Mouse (Mus musculus) limb, embryonic 13.5 days (tissue): Measurements from ENCODE around the gene Etl4. TPM values are rescaled to one million over a fixed set of nuclear protein-coding genes. Genes with fewer than 3 reads are reported as not detected.
A peak's percentile ranks its signal among the peaks of the same experiment; 100 is the strongest.

ENCODE experiments used
- ATAC-seq: fragments of 200-750 bp; cut with Nextera tagmentation; 2 replicates; pipeline ENCODE4 v1.8.0; 2017; ENCODE audit warnings: low read depth, moderate number of reproducible peaks, moderate TSS enrichment; ENCODE audit not compliant: low FRiP score
- H3K27ac ChIP-seq: fragments of 300-500 bp; sonication (generic); 2 replicates; pipeline ENCODE4 v1.5.1; 2015; ENCODE audit warnings: inconsistent platforms, mild to moderate bottlenecking, moderate library complexity
- H3K27me3 ChIP-seq: fragments of 300-500 bp; sonication (generic); 2 replicates; pipeline ENCODE4 v1.6.1; 2015; ENCODE audit warnings: mild to moderate bottlenecking, inconsistent platforms
- H3K36me3 ChIP-seq: fragments of 300-500 bp; sonication (generic); 2 replicates; pipeline ENCODE4 v1.6.1; 2015; ENCODE audit warnings: inconsistent platforms, mild to moderate bottlenecking, moderate library complexity
- H3K4me1 ChIP-seq: fragments of 300-500 bp; sonication (generic); 2 replicates; pipeline ENCODE4 v1.6.1; 2015; ENCODE audit warnings: inconsistent platforms
- H3K4me2 ChIP-seq: fragments of 300-500 bp; sonication (generic); replicated peaks from 2 replicates; pipeline ENCODE4 v1.6.1; 2015; ENCODE audit warnings: inconsistent platforms, mild to moderate bottlenecking, moderate library complexity
- H3K4me3 ChIP-seq: fragments of 300-500 bp; sonication (generic); 2 replicates; pipeline ENCODE4 v1.5.1; 2015; ENCODE audit warnings: moderate library complexity, mild to moderate bottlenecking, inconsistent platforms
- H3K9ac ChIP-seq: fragments of 300-500 bp; sonication (generic); 2 replicates; pipeline ENCODE4 v1.6.1; 2015; ENCODE audit warnings: mild to moderate bottlenecking, inconsistent platforms
- H3K9me3 ChIP-seq: fragments of 300-500 bp; sonication (generic); 2 replicates; pipeline ENCODE4 v1.6.1; 2016; ENCODE audit warnings: inconsistent platforms
- WGBS: fragments of 180-500 bp; shearing (Covaris S2); methylation state at CpG from one replicate; pipeline ENCODE4 v1.1.7; 2015; 5-methylcytosine and 5-hydroxymethylcytosine counted together
- polyA plus RNA-seq: library from polyadenylated mRNA; unstranded; fragments of >200 nt; fragmentation: Nextera tagmentation; extraction: Ambion mirVana; gene quantifications from 2 replicates; pipeline ENCODE4 v1.2.1, GENCODE M21; 2015

Etl4 gene
- polyA plus RNA-seq, 1 experiment from 2014 or later: 25.6 TPM

DNA sequence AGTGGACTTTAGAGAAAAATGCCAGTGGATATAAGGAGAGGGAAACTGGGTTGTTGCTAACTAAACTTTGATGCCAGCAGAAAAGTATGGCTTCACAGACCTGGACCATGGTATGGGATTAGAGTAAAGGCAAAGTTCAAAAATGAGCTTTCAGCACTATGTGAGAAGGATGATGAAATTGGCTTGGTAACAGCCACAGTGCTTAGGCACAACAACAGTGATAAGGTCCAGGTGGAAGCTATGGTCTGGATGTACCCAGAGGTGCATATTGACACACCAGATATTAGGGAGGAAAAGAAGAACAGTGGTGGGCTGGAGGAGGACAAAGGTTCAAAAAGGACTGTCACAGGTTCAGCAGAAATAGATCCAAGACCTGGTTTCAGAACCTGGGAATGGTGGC lies 631.7 kb downstream of the Etl4 start:
- no peak for ATAC-seq
- H3K4me2 ChIP-seq: no peak overlapping the region

DNA sequence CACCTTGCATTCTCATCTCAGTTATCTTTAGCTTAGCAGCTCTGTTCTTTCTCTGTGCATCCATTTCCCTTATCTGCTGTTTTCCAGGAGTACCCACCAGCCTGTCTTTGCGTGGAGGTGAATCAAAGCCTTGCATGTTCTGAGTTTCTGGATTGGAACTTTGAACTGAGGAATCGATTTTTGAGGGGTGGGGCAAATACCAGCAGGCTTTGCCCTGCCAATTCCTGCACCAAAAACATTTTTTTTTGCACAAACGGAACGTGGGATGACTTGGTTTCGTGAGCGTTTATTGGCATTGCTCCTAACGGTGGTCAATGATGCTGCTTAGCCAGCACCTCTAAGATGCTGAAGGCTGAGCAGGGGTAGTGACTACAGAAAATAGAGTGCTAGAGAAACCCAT lies 632.7 kb downstream of the Etl4 start:
- H3K4me2 ChIP-seq: no peak overlapping the region
- no peaks in the 10 kb centered on the region for H3K27me3 ChIP-seq
- H3K27ac ChIP-seq: no peak overlapping the region
- 88% methylated on average over 7 of the region's 7 CpGs for WGBS
- no peak overlapping the region for H3K4me3 ChIP-seq
- ATAC-seq: no peak
- no peak overlapping the region for H3K9ac ChIP-seq
- peaks cover 13% of the 10 kb centered on the region for H3K4me1 ChIP-seq
- H3K36me3 ChIP-seq: no peaks in the 10 kb centered on the region; the same call in 1 of the 2 replicates
- no peaks in the 10 kb centered on the region for H3K9me3 ChIP-seq

More for the DNA sequence above, 631.7 kb downstream of the Etl4 start:
- H3K27ac ChIP-seq: no peak overlapping the region
- H3K27me3 ChIP-seq: no peaks in the 10 kb centered on the region
- no peaks in the 10 kb centered on the region for H3K9me3 ChIP-seq
- H3K4me3 ChIP-seq: no peak overlapping the region
- peaks cover 3% of the 10 kb centered on the region for H3K4me1 ChIP-seq
- H3K9ac ChIP-seq: no peak overlapping the region
- H3K36me3 ChIP-seq: no peaks in the 10 kb centered on the region; the same call in 1 of the 2 replicates

DNA sequence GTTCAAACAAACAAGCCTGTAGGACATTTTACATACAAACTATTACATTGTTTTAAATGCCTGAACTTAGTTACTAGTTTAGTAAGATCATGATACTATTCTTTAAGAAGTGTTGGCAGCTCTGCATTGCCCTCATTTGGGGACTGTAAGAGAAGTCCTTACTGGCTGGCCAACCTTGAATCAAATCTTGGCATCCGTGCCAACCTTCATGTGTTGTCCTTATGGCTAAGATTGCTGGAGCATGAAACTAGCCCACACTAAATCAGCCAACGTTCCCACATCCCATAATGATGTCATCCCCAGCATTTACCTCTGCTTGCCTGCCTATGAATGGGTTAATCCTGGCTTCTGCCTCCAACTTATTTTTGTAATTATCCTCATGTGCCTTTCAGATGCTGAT lies 636.0 kb downstream of the Etl4 start:
- Histone ChIP-seq H3K4me3 (no peak overlapping the region), H3K9me3 (no peaks in the 10 kb centered on the region), H3K4me1 (peaks cover 20% of the 10 kb centered on the region), H3K36me3 (no peaks in the 10 kb centered on the region), H3K4me2 (no peak overlapping the region), H3K27ac (no peak overlapping the region), H3K9ac (no peak overlapping the region), H3K27me3 (no peaks in the 10 kb centered on the region)
- no peak for ATAC-seq
- WGBS: 63% methylated on average over 2 of the region's 2 CpGs

DNA sequence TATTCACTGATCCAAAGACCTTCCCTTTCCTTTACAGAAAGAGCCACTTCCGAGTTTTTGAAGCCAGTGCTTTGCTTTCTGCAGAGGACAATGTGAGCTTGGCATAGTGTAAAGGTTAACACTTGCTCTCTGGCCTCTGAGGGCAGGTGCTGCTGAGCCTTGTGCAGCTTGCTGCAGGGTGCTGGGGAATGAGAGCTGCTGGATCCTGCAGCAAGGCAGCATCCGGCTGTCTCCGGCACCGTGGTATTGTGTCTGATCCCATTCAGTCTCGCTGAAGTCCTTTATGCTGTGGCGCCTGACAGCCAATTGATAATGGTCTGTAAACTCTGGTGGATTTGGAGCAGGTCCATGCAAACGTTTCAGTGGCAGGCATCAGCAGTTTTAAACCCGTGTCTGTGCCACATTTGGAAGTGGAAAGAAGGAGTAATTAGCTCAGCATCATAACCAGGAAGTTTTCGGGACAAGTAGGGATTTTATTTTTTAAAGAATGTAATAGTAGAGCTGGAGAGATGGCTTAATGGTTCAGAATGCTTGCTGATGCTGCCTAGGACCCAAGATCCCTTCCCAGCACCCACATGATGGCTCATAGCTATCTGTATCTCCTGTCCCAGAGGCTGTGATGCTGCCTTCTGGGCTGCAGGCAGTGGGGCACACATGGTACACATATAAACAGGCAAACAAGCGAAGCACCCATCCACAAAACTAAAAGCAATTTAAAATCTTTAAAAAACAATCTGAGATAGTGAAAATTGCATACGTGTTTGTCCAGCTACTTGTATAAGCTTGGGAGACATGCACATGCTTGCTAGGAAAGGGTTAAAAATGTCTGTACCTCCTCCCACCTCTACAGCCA lies 637.1 kb downstream of the Etl4 start:
- ATAC-seq: no peak
- peak overlapping the region; percentile 24; the same call in 1 of the 2 replicates for H3K4me3 ChIP-seq
- peak overlapping the region; percentile 60 for H3K4me2 ChIP-seq
- no peaks in the 10 kb centered on the region for H3K9me3 ChIP-seq
- no peaks in the 10 kb centered on the region for H3K36me3 ChIP-seq
- H3K27me3 ChIP-seq: no peaks in the 10 kb centered on the region
- 10% methylated on average over 11 of the region's 11 CpGs for WGBS
- peaks cover 20% of the 10 kb centered on the region for H3K4me1 ChIP-seq
- H3K9ac ChIP-seq: no peak overlapping the region
- H3K27ac ChIP-seq: no peak overlapping the region

DNA sequence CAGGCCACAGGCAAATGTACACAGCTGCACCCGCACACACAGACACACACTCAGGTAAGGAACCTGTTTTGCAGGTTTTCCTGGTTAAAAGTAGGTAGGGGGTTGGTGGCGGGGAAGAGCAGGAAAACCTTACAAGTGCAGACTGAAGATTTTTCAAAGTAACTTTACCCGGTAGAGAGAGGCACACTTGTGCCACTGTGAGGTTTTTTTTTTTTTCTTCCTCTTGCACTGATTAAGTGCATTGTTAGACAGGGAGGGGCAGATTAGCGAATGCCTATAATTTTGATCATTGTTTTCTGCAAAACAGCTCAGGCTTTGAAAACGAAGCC lies 637.7 kb downstream of the Etl4 start:
- no peak overlapping the region for H3K27ac ChIP-seq
- peaks cover 20% of the 10 kb centered on the region for H3K4me1 ChIP-seq
- no peak overlapping the region for H3K9ac ChIP-seq
- peak overlapping the region; percentile 60 for H3K4me2 ChIP-seq
- no peaks in the 10 kb centered on the region for H3K27me3 ChIP-seq
- H3K36me3 ChIP-seq: no peaks in the 10 kb centered on the region
- WGBS: 8% methylated on average over 5 of the region's 5 CpGs
- peak; percentile 32; the same call in 1 of the 2 replicates for ATAC-seq
- H3K9me3 ChIP-seq: no peaks in the 10 kb centered on the region
- H3K4me3 ChIP-seq: peak overlapping the region; percentile 24

DNA sequence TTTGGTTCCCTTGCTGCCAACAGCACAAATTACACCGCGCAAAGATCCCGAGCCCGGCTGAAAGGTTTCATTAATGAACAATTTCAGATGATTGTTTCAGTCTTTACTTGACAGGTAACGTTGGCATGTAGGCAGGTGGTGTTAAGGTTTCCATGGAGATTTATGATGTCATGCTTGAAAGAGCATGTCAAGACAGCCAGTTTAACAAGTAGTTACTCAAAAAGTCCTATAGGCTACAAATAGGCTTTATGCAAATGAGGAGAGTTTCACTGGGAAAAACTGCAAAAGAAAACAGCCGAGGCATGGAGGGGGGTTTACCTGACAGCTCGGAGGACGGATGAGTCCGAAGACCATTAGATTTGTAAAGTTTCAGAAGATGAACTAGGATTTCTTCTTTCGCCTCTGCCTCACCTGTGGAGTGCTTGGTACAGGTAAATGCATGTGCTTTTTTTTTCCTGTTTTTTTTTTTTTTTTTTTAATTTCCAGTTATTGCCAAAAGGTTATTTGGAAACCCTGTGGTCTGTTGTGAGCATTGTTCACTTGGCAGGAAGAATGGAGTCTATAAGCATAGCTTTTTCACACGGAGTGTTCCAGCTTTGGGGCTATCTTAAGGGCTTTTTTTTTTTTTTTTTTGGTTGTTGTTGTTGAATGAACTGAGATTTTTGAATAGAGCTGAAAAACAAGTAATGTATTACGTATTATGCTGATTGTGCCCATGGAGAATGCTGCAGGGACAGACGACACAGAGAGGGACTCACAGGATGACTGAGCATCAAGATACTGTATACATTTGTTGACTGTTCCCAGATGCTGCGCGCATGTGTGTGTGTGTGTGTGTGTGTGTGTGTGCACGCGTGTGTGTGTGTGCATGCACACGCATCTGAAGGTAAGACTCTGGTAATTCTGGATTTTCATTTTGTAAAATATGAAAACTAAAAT lies 638.4 kb downstream of the Etl4 start:
- Histone ChIP-seq H3K9ac (no peak overlapping the region), H3K4me3 (peak overlapping the region; percentile 24), H3K4me2 (peak overlapping the region; percentile 60), H3K27me3 (no peaks in the 10 kb centered on the region), H3K36me3 (no peaks in the 10 kb centered on the region), H3K27ac (no peak overlapping the region), H3K4me1 (peaks cover 20% of the 10 kb centered on the region), H3K9me3 (no peaks in the 10 kb centered on the region)
- no peak for ATAC-seq
- 30% methylated on average over 18 of the region's 18 CpGs for WGBS

DNA sequence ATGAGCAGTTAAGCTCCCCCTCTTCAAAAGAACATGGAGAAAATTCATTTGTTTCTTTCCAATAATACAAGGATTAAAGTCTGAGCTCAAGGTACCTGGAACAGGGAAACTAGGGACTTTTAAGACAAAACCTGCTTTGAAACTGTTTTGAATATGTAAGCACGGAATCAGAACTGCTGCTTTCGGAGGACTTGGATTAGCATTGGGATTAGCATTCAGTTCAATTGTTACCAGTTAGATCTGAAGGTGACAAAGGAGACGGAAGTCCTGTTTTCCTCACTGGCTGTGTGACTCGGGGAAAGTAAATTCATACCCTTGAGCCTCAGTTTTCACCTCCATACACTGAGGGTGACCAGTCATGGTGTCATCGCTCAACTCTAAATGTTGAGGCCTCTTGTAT lies 639.5 kb downstream of the Etl4 start:
- Histone ChIP-seq H3K27ac (no peak overlapping the region), H3K4me2 (peak overlapping the region; percentile 38), H3K9me3 (no peaks in the 10 kb centered on the region), H3K4me1 (peaks cover 20% of the 10 kb centered on the region), H3K9ac (no peak overlapping the region), H3K36me3 (no peaks in the 10 kb centered on the region), H3K4me3 (no peak overlapping the region), H3K27me3 (no peaks in the 10 kb centered on the region)
- 58% methylated on average over 5 of the region's 5 CpGs for WGBS
- no peak for ATAC-seq

DNA sequence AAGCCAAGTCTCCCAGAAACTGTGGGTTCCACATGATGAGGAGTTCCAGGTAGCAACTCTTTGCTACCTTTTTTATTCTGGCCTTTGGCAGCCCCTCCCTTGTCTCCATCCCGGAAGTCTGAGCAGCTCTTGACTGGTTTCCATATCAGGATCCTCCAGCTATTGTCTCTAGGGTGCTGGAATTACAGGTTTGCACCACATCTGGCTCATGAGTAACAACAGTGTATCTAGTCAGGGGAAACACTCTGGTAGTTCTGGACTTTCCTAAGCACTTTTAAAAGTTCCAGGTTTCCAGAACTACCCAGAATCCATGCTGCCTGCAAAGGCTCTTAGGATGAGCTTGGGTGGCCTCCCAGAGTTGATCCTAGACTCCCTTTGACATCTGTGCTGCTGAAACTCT lies 640.4 kb downstream of the Etl4 start:
- no peaks in the 10 kb centered on the region for H3K9me3 ChIP-seq
- no peaks in the 10 kb centered on the region for H3K27me3 ChIP-seq
- peaks cover 20% of the 10 kb centered on the region for H3K4me1 ChIP-seq
- no peak overlapping the region for H3K4me2 ChIP-seq
- no peak overlapping the region for H3K4me3 ChIP-seq
- H3K36me3 ChIP-seq: no peaks in the 10 kb centered on the region
- ATAC-seq: no peak
- no peak overlapping the region for H3K9ac ChIP-seq
- no peak overlapping the region for H3K27ac ChIP-seq
- 78% methylated on average over 1 of the region's 1 CpGs for WGBS

DNA sequence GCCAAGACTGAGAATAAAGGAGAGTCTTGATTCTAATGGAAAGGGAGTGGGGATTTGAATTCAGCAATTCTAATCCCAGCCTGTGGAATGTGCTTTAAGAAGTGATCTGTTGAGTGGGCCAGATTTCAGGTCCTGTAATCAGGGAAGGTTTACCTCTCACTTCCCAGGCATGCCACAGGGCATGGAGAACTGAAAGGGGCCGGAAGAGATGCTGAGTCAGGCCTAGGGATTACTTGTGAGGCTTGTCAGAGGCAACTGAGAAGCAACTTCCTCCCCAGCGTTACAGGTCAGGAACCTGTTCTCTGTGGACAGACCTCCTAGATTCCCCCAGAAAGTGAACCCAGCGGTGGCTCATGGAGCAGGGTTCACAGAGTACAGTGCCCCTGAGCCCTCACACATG lies 646.1 kb downstream of the Etl4 start:
- no peak overlapping the region for H3K4me2 ChIP-seq
- no peak for ATAC-seq
- H3K9ac ChIP-seq: no peak overlapping the region
- WGBS: 65% methylated on average over 3 of the region's 3 CpGs
- H3K27me3 ChIP-seq: no peaks in the 10 kb centered on the region
- no peaks in the 10 kb centered on the region for H3K9me3 ChIP-seq
- no peaks in the 10 kb centered on the region for H3K36me3 ChIP-seq
- H3K27ac ChIP-seq: no peak overlapping the region
- no peaks in the 10 kb centered on the region for H3K4me1 ChIP-seq
- no peak overlapping the region for H3K4me3 ChIP-seq

DNA sequence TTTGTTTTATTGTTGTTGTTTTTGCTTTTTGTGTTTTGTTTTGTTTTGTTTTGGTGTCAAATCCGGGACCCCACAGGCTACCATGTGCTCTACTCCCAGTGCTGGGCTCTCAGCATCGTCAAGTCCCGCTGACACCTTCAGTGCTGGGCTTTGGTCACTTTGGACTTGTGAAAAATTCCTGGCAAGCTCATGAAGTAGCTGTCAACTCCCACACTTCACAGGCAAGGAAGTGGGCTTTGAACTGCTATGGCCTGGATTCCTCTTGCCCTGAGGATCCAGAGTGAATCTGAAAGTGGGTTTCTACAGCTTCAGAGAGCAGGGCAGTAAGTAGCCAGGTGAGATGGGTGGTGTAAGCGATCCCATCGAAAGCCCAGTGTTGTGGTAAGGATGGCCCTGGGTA lies 649.5 kb downstream of the Etl4 start:
- Histone ChIP-seq H3K4me3 (no peak overlapping the region), H3K9ac (no peak overlapping the region), H3K4me1 (0 out of 2 replicates have a peak, but pooled peaks cover 5% of the 10 kb centered on the region), H3K27me3 (no peaks in the 10 kb centered on the region), H3K9me3 (no peaks in the 10 kb centered on the region), H3K27ac (peak overlapping the region; percentile 48; the same call in 1 of the 2 replicates), H3K4me2 (no peak overlapping the region), H3K36me3 (no peaks in the 10 kb centered on the region)
- 70% methylated on average over 5 of the region's 5 CpGs for WGBS
- no peak for ATAC-seq

DNA sequence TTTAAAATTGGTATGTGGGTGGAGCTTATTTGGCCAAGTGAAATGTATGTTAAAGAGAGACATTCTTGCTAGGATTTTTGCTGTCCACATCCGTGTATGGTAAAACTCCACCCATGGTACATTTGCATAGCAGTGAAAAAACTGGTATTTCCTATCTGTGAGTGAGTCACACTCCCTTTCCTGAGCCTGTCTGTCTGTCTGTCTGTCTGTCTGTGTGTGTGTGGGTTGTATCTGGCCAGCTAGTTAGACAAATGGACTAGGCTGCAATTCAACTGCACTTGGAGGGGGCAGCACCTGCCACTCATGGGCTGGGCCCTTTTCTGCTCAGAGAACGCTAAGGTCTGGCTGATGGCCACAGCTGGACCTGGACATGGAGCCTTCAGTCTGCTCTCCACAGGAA lies 650.1 kb downstream of the Etl4 start:
- no peak for ATAC-seq
- Histone ChIP-seq H3K9ac (no peak overlapping the region), H3K27ac (no peak overlapping the region), H3K27me3 (no peaks in the 10 kb centered on the region), H3K36me3 (no peaks in the 10 kb centered on the region), H3K4me2 (no peak overlapping the region), H3K4me3 (no peak overlapping the region), H3K4me1 (0 out of 2 replicates have a peak, but pooled peaks cover 5% of the 10 kb centered on the region), H3K9me3 (no peaks in the 10 kb centered on the region)
- WGBS: 52% methylated on average over 2 of the region's 2 CpGs

DNA sequence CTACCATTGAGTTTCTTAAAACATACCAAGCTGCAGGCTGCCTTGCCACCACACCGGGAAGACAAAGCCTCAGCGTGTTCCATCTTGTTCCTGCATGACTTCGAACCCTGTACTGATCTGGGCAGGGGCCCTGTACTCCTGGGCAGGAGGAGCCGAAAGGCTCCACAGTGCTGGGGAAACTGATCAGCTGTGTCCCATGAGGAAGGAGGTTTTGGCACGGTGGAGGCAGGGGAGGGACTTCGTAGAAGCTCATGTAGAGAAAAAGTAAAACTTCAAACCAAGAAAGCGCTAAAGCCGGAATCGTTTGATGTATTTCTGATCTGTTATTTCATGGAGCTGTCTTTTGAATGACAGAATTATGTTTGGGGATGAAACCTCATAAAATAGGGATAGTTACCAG lies 651.0 kb downstream of the Etl4 start:
- no peak for ATAC-seq
- no peak overlapping the region for H3K27ac ChIP-seq
- no peaks in the 10 kb centered on the region for H3K36me3 ChIP-seq
- H3K9ac ChIP-seq: no peak overlapping the region
- no peak overlapping the region for H3K4me3 ChIP-seq
- no peaks in the 10 kb centered on the region for H3K27me3 ChIP-seq
- WGBS: 90% methylated on average over 9 of the region's 9 CpGs
- no peaks in the 10 kb centered on the region for H3K9me3 ChIP-seq
- H3K4me2 ChIP-seq: no peak overlapping the region
- H3K4me1 ChIP-seq: 0 out of 2 replicates have a peak, but pooled peaks cover 5% of the 10 kb centered on the region
